Mouse (Mus musculus): Measurements from ENCODE around the gene Dctpp1.

The Dctpp1 gene

GRCm38 (mm10) chr7:127260309-127261111, at the start of gene Dctpp1:
Gene Dctpp1, minus strand, starts transcription at chr7:127260709.
- peak; percentile 98 for DNase-seq (ENCODE audit: low read depth, low spot score)

GRCm38 (mm10) chr7:127309951-127310350, 49.4 kb upstream of the Dctpp1 start:
- DNase-seq (ENCODE audit: low read depth, low spot score), result no peak

- peak; percentile 77 for DNase-seq (ENCODE audit: low read depth, low spot score)
Measured at GRCm38 (mm10) chr7:127308887-127309286, 48.4 kb upstream of the Dctpp1 start.

- no peak for DNase-seq (ENCODE audit: low read depth, low spot score)
Measured at GRCm38 (mm10) chr7:127308431-127308830, 47.9 kb upstream of the Dctpp1 start.

GRCm38 (mm10) chr7:127297586-127298193, 37.2 kb upstream of the Dctpp1 start:
- peak; percentile 66 for DNase-seq (ENCODE audit: low read depth, low spot score)

GRCm38 (mm10) chr7:127296786-127297555, 36.5 kb upstream of the Dctpp1 start:
- peak; percentile 56 for DNase-seq (ENCODE audit: low read depth, low spot score)

GRCm38 (mm10) chr7:127296098-127296497, 35.6 kb upstream of the Dctpp1 start, which contains the start of gene Itgal:
Gene Itgal, plus strand, starts transcription at chr7:127296260.
- DNase-seq (ENCODE audit: low read depth, low spot score), result peak; percentile 83

GRCm38 (mm10) chr7:127290142-127290541, 29.6 kb upstream of the Dctpp1 start:
- DNase-seq (ENCODE audit: low read depth, low spot score), result no peak

- peak; percentile 41 for DNase-seq (ENCODE audit: low read depth, low spot score)
Measured at GRCm38 (mm10) chr7:127289306-127289705, 28.8 kb upstream of the Dctpp1 start.

GRCm38 (mm10) chr7:127287940-127288339, 27.4 kb upstream of the Dctpp1 start:
- DNase-seq (ENCODE audit: low read depth, low spot score), result peak; percentile 82

- DNase-seq (ENCODE audit: low read depth, low spot score), result peak; percentile 91
Measured at GRCm38 (mm10) chr7:127285154-127285553, 24.6 kb upstream of the Dctpp1 start.

- no peak for DNase-seq (ENCODE audit: low read depth, low spot score)
Measured at GRCm38 (mm10) chr7:127282190-127282589, 21.7 kb upstream of the Dctpp1 start.

GRCm38 (mm10) chr7:127281114-127281513, 20.6 kb upstream of the Dctpp1 start:
- peak; percentile 54 for DNase-seq (ENCODE audit: low read depth, low spot score)

GRCm38 (mm10) chr7:127280092-127280491, 19.6 kb upstream of the Dctpp1 start:
- no peak for DNase-seq (ENCODE audit: low read depth, low spot score)

- DNase-seq (ENCODE audit: low read depth, low spot score), result peak; percentile 87
Measured at GRCm38 (mm10) chr7:127278311-127278710, 17.8 kb upstream of the Dctpp1 start.

GRCm38 (mm10) chr7:127276519-127276961, 16.0 kb upstream of the Dctpp1 start:
- DNase-seq (ENCODE audit: low read depth, low spot score), result no peak

- peak; percentile 96 for DNase-seq (ENCODE audit: low read depth, low spot score)
Measured at GRCm38 (mm10) chr7:127273925-127274789, 13.6 kb upstream of the Dctpp1 start, which contains the start of gene Sephs2. Gene Sephs2, minus strand, starts transcription at chr7:127274055.

- DNase-seq (ENCODE audit: low read depth, low spot score), result no peak
Measured at GRCm38 (mm10) chr7:127273118-127273923, 12.8 kb upstream of the Dctpp1 start.

GRCm38 (mm10) chr7:127272566-127272965, 12.1 kb upstream of the Dctpp1 start:
- no peak for DNase-seq (ENCODE audit: low read depth, low spot score)

GRCm38 (mm10) chr7:127271093-127271492, 10.6 kb upstream of the Dctpp1 start:
- no peak for DNase-seq (ENCODE audit: low read depth, low spot score)
